Mouse (Mus musculus) thymus, adult 2 months (tissue): Measurements from ENCODE around the gene Klhl10. TPM values are rescaled to one million over a fixed set of nuclear protein-coding genes. Genes with fewer than 3 reads are reported as not detected.

ENCODE experiments used
- DNase-seq: peaks from one replicate; pipeline ENCODE4 v3.0.0; 2021
- H3K27ac ChIP-seq: fragments of 200-500 bp; 2 replicates; pipeline ENCODE4 v1.5.1; 2012; ENCODE audit warnings: low read length, control low read depth; ENCODE audit not compliant: control insufficient read depth, insufficient read depth
- H3K27me3 ChIP-seq: fragments of 200-500 bp; 2 replicates; pipeline ENCODE4 v1.6.1; 2012; ENCODE audit warnings: mild to moderate bottlenecking, low read length, moderate library complexity, mixed read lengths; ENCODE audit not compliant: control insufficient read depth, insufficient read depth
- H3K36me3 ChIP-seq: fragments of 200-500 bp; 2 replicates; pipeline ENCODE4 v1.6.1; 2012; ENCODE audit warnings: mild to moderate bottlenecking, low read length, moderate library complexity; ENCODE audit not compliant: control insufficient read depth, insufficient read depth
- H3K4me1 ChIP-seq: fragments of 200-500 bp; replicated peaks from 2 replicates; pipeline ENCODE4 v1.6.1; 2012; ENCODE audit warnings: low read length; ENCODE audit not compliant: control insufficient read depth, insufficient read depth
- H3K4me3 ChIP-seq: fragments of 200-500 bp; 2 replicates; pipeline ENCODE4 v1.5.1; 2012; ENCODE audit warnings: mild to moderate bottlenecking, low read length, control low read depth, moderate library complexity; ENCODE audit not compliant: control insufficient read depth, insufficient read depth
- CTCF ChIP-seq: fragments of 200-500 bp; IDR thresholded peaks from 2 replicates; pipeline ENCODE4 v1.5.1; 2012; ENCODE audit warnings: mild to moderate bottlenecking, control low read depth, low read length, moderate library complexity, borderline replicate concordance; ENCODE audit not compliant: control insufficient read depth, poor library complexity, insufficient read depth; ENCODE audit errors: extremely low read depth
- POLR2A ChIP-seq: fragments of 200-500 bp; IDR thresholded peaks from 2 replicates; pipeline ENCODE4 v1.6.1; 2012; ENCODE audit warnings: mild to moderate bottlenecking, low read length, control low read depth, moderate library complexity; ENCODE audit not compliant: control insufficient read depth, poor library complexity, insufficient read depth; ENCODE audit errors: extremely low read depth
- WGBS: fragments of 180-500 bp; shearing (Covaris S2); methylation state at CpG from one replicate; pipeline ENCODE4 v1.1.7; 2018; 5-methylcytosine and 5-hydroxymethylcytosine counted together
- polyA plus RNA-seq: library from polyadenylated mRNA; depleted of rRNA; stranded (reverse); fragments of >200 nt; gene quantifications from 2 replicates; pipeline ENCODE4 v1.2.3, GENCODE M21; 2012

The Klhl10 gene
- polyA plus RNA-seq, 1 experiment: 0.58 TPM

- 98% methylated on average over 5 of the region's 5 CpGs for WGBS
- peaks cover 43% of the 10 kb centered on the region for H3K36me3 ChIP-seq
- TF ChIP-seq POLR2A (no peak), CTCF (no peak)
Observed at GRCm38 (mm10) chr11:100432002-100432401, 9.7 kb upstream of the Klhl10 start.

GRCm38 (mm10) chr11:100435678-100436246 is 6.0 kb upstream of the Klhl10 start:
- TF ChIP-seq POLR2A (no peak), CTCF (no peak)

More at GRCm38 (mm10) chr11:100432002-100432401, 9.7 kb upstream of the Klhl10 start:
- H3K27me3 ChIP-seq: no peaks in the 10 kb centered on the region
- no peak overlapping the region for H3K27ac ChIP-seq
- no peak overlapping the region for H3K4me3 ChIP-seq
- H3K4me1 ChIP-seq: no peaks in the 10 kb centered on the region
- no peak for DNase-seq

DNA sequence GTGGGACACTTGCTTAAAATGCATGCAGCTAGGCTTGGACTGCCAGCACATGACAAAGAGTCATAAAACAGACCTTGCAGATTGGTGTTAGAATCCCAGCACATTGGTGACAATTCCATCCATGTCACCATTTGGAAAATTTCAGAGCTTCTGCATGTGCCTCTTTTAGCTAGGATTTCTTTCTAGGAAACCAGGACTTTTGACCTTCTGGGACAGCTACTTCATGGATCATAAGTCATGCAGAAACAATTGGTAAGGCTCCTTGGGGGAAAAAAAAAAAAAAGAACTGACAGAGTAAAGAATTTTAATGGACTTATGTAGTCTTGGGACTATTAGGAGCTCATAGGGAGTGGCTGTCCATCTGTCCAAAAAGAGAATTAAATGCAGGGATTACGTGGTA is 3.8 kb upstream of the Klhl10 start:
- no peak overlapping the region for H3K27ac ChIP-seq
- H3K4me1 ChIP-seq: peaks cover 9% of the 10 kb centered on the region
- H3K27me3 ChIP-seq: no peaks in the 10 kb centered on the region
- WGBS: 94% methylated on average over 1 of the region's 1 CpGs
- peaks cover 26% of the 10 kb centered on the region; the same call in 1 of the 2 replicates for H3K36me3 ChIP-seq
- no peak for DNase-seq
- TF ChIP-seq POLR2A: no peak
- TF ChIP-seq CTCF: no peak
- no peak overlapping the region for H3K4me3 ChIP-seq

More at GRCm38 (mm10) chr11:100435678-100436246, 6.0 kb upstream of the Klhl10 start:
- Histone ChIP-seq H3K27ac (no peak overlapping the region), H3K27me3 (no peaks in the 10 kb centered on the region), H3K4me1 (peaks cover 6% of the 10 kb centered on the region), H3K36me3 (peaks cover 35% of the 10 kb centered on the region), H3K4me3 (no peak overlapping the region)
- 96% methylated on average over 9 of the region's 9 CpGs for WGBS
- DNase-seq: no peak

- Histone ChIP-seq H3K36me3 (peaks cover 17% of the 10 kb centered on the region; the same call in 1 of the 2 replicates), H3K27ac (peak overlapping the region; percentile 69)
Observed at GRCm38 (mm10) chr11:100440691-100441522, 810 bp upstream of the Klhl10 start.

DNA sequence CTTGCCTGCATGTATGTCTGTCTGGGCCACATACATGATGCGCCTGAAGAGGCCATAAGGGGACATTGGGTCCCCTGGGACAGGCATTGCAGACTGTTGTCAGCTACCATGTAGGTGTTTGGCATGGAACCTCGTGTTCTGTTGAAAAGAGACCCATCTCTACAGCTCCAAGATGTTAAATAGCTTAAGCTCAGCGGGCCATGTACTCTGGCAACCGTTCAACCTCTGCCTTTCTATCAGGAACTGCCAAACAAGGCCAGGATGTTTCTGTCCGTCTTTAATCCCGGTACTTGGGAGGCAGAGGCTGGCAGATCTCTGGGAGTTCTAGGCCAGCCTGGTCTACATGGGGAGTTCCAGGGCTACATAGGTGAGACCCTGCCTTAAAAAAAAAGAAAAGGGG is 908 bp downstream of the Klhl10 start:
- H3K27me3 ChIP-seq: no peaks in the 10 kb centered on the region
- WGBS: 90% methylated on average over 6 of the region's 6 CpGs
- TF ChIP-seq CTCF: no peak
- no peak for TF ChIP-seq POLR2A
- no peak overlapping the region for H3K27ac ChIP-seq
- H3K4me3 ChIP-seq: no peak overlapping the region
- peaks cover 3% of the 10 kb centered on the region; the same call in 1 of the 2 replicates for H3K36me3 ChIP-seq
- peaks cover 9% of the 10 kb centered on the region for H3K4me1 ChIP-seq
- DNase-seq: no peak

More at GRCm38 (mm10) chr11:100440691-100441522, 810 bp upstream of the Klhl10 start:
- WGBS: 2% methylated on average over 51 of the region's 52 CpGs
- Histone ChIP-seq H3K4me1 (peaks cover 9% of the 10 kb centered on the region), H3K4me3 (peak overlapping the region; percentile 80), H3K27me3 (no peaks in the 10 kb centered on the region)
- TF ChIP-seq POLR2A (peak; percentile 93), CTCF (peak; percentile 40; the same call in 1 of the 2 replicates)
- peak; percentile 89 for DNase-seq

DNA sequence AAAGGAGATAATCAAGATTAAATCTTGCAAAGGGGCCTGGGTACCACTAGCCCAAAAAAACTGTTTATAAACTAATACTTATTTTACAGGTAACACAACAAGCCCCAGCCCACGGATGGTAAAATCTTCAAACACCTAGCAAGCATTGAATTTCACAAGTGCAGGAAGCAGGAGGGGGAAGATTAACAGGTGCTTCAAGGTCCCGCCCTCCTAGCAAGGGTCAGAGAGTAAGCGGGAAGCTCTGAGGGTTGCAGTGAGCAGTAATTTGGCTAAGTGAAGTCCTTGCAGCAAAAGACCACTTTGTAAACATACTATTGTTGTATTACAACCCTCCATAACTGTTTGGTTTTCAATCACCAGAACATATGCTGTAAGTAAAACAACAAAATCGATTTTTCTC is 15.5 kb downstream of the Klhl10 start:
- H3K4me3 ChIP-seq: no peak overlapping the region
- H3K27ac ChIP-seq: no peak overlapping the region
- WGBS: 69% methylated on average over 4 of the region's 4 CpGs
- no peaks in the 10 kb centered on the region for H3K4me1 ChIP-seq
- TF ChIP-seq POLR2A (no peak), CTCF (no peak)
- no peaks in the 10 kb centered on the region for H3K27me3 ChIP-seq
- peaks cover 5% of the 10 kb centered on the region; the same call in 1 of the 2 replicates for H3K36me3 ChIP-seq
- no peak for DNase-seq
